Mouse (Mus musculus) liver, postnatal 0 days (tissue): ENCODE measurements at regions not wholly inside any gene's neighbourhood (a gene's known extent, or its start where the extent isn't known, plus 50 kb on each side); places are given as distances from the start of the nearest gene placed in this dataset.

Experiments
- ATAC-seq: fragments of 200-750 bp; cut with Nextera tagmentation; 2 replicates; pipeline ENCODE4 v1.8.0; 2017; ENCODE audit warnings: mild to moderate bottlenecking, moderate library complexity
- DNase-seq: peaks from one replicate; pipeline ENCODE4 v3.0.0-alpha.2; 2016
- H3K27ac ChIP-seq: fragments of 300-500 bp; sonication (generic); 2 replicates; pipeline ENCODE4 v1.5.1; 2014; ENCODE audit warnings: antibody characterized with exemption, moderate library complexity, mild to moderate bottlenecking, low read depth
- H3K27me3 ChIP-seq: fragments of 300-500 bp; sonication (generic); 2 replicates; pipeline ENCODE4 v1.6.1; 2014; ENCODE audit warnings: low read length, control low read depth, mixed read lengths; ENCODE audit not compliant: insufficient read depth
- H3K36me3 ChIP-seq: fragments of 300-500 bp; sonication (generic); replicated peaks from 2 replicates; pipeline ENCODE4 v1.6.1; 2014; ENCODE audit warnings: mild to moderate bottlenecking, control low read depth, low read length, moderate library complexity, mixed read lengths; ENCODE audit not compliant: insufficient read depth
- H3K4me1 ChIP-seq: fragments of 300-500 bp; sonication (generic); 2 replicates; pipeline ENCODE4 v1.6.1; 2014; ENCODE audit warnings: antibody characterized with exemption, mild to moderate bottlenecking, control low read depth; ENCODE audit not compliant: insufficient read depth
- H3K4me2 ChIP-seq: fragments of 300-500 bp; sonication (generic); 2 replicates; pipeline ENCODE4 v1.6.1; 2014; ENCODE audit warnings: low read depth, mild to moderate bottlenecking, low read length, moderate library complexity, mixed read lengths
- H3K4me3 ChIP-seq: fragments of 300-500 bp; sonication (generic); 2 replicates; pipeline ENCODE4 v1.5.1; 2014; ENCODE audit warnings: low read depth, low read length
- H3K9ac ChIP-seq: fragments of 300-500 bp; sonication (generic); replicated peaks from 2 replicates; pipeline ENCODE4 v1.6.1; 2014; ENCODE audit warnings: mild to moderate bottlenecking, moderate library complexity
- H3K9me3 ChIP-seq: fragments of 300-500 bp; sonication (generic); 2 replicates; pipeline ENCODE4 v1.6.1; 2016; ENCODE audit warnings: mild to moderate bottlenecking, control low read depth, low read length, mixed read lengths
- CTCF ChIP-seq: sonication (generic); IDR thresholded peaks from 2 replicates; pipeline ENCODE4 v1.5.1; 2016; ENCODE audit warnings: antibody characterized with exemption, low read depth
- EP300 ChIP-seq: IDR thresholded peaks from 2 replicates; pipeline ENCODE4 v1.6.1; 2016; ENCODE audit warnings: antibody characterized with exemption, low read depth, mild to moderate bottlenecking
- WGBS: fragments of 180-500 bp; shearing (Covaris S2); extraction: QIAGEN DNeasy Blood & Tissue Kit; methylation state at CpG from one replicate; pipeline ENCODE4 v1.1.7; 2014; ENCODE audit not compliant: insufficient replicate concordance; 5-methylcytosine and 5-hydroxymethylcytosine counted together

- H3K9ac ChIP-seq = no peak overlapping the region
- 61% methylated on average over 2 of the region's 2 CpGs for WGBS
- 0 out of 2 replicates have a peak, but pooled peaks cover 4% of the 10 kb centered on the region for H3K4me1 ChIP-seq
- H3K4me2 ChIP-seq = no peak overlapping the region
- no peak for DNase-seq
- no peak overlapping the region for H3K4me3 ChIP-seq
- ATAC-seq = no peak
- TF ChIP-seq EP300 (no peak), CTCF (no peak)
- no peak overlapping the region for H3K27ac ChIP-seq
- no peaks in the 10 kb centered on the region for H3K36me3 ChIP-seq
- no peaks in the 10 kb centered on the region for H3K27me3 ChIP-seq
- H3K9me3 ChIP-seq = no peaks in the 10 kb centered on the region
Observed at GRCm38 (mm10) chr11:28730140-28730539, 122.9 kb upstream of the Efemp1 start.

- Histone ChIP-seq H3K9ac (no peak overlapping the region), H3K27me3 (no peaks in the 10 kb centered on the region), H3K9me3 (no peaks in the 10 kb centered on the region), H3K36me3 (no peaks in the 10 kb centered on the region), H3K4me1 (no peaks in the 10 kb centered on the region), H3K27ac (no peak overlapping the region), H3K4me2 (no peak overlapping the region), H3K4me3 (no peak overlapping the region)
- no peak for DNase-seq
- TF ChIP-seq CTCF (no peak), EP300 (no peak)
- WGBS = 65% methylated on average over 3 of the region's 3 CpGs
- ATAC-seq = no peak
Observed at GRCm38 (mm10) chr11:28709511-28709910, 125.4 kb upstream of the Ccdc85a start.

- H3K4me2 ChIP-seq = no peak overlapping the region
- WGBS = 90% methylated on average over 6 of the region's 6 CpGs
- H3K4me3 ChIP-seq = no peak overlapping the region
- H3K9ac ChIP-seq = no peak overlapping the region
- no peaks in the 10 kb centered on the region for H3K9me3 ChIP-seq
- H3K27me3 ChIP-seq = no peaks in the 10 kb centered on the region
- no peak overlapping the region for H3K27ac ChIP-seq
- no peaks in the 10 kb centered on the region for H3K4me1 ChIP-seq
- no peak for DNase-seq
- TF ChIP-seq CTCF (no peak), EP300 (no peak)
- H3K36me3 ChIP-seq = no peaks in the 10 kb centered on the region
- ATAC-seq = no peak
Observed at GRCm38 (mm10) chr11:28708431-28708830, 124.3 kb upstream of the Ccdc85a start.

GRCm38 (mm10) chr11:28702384-28702783 lies 118.3 kb upstream of the Ccdc85a start:
- TF ChIP-seq CTCF (no peak), EP300 (peak; percentile 58)
- Histone ChIP-seq H3K27me3 (no peaks in the 10 kb centered on the region), H3K9me3 (no peaks in the 10 kb centered on the region), H3K4me2 (no peak overlapping the region), H3K4me3 (no peak overlapping the region), H3K27ac (no peak overlapping the region), H3K4me1 (no peaks in the 10 kb centered on the region), H3K36me3 (no peaks in the 10 kb centered on the region), H3K9ac (no peak overlapping the region)
- no peak for DNase-seq
- WGBS = 63% methylated on average over 1 of the region's 1 CpGs
- ATAC-seq = peak; percentile 56

GRCm38 (mm10) chr11:28701379-28701778 lies 117.3 kb upstream of the Ccdc85a start:
- Histone ChIP-seq H3K9ac (no peak overlapping the region), H3K4me2 (no peak overlapping the region), H3K9me3 (no peaks in the 10 kb centered on the region), H3K36me3 (no peaks in the 10 kb centered on the region), H3K27me3 (no peaks in the 10 kb centered on the region), H3K27ac (no peak overlapping the region), H3K4me3 (no peak overlapping the region), H3K4me1 (no peaks in the 10 kb centered on the region)
- TF ChIP-seq EP300 = no peak
- no peak for TF ChIP-seq CTCF
- no peak for ATAC-seq
- 73% methylated on average over 2 of the region's 2 CpGs for WGBS
- DNase-seq = no peak

GRCm38 (mm10) chr11:28699766-28700165 lies 115.6 kb upstream of the Ccdc85a start:
- Histone ChIP-seq H3K4me3 (no peak overlapping the region), H3K27ac (no peak overlapping the region), H3K9me3 (no peaks in the 10 kb centered on the region), H3K36me3 (no peaks in the 10 kb centered on the region), H3K4me2 (no peak overlapping the region), H3K4me1 (no peaks in the 10 kb centered on the region), H3K9ac (no peak overlapping the region), H3K27me3 (no peaks in the 10 kb centered on the region)
- DNase-seq (no peak), ATAC-seq (no peak)
- TF ChIP-seq EP300 = no peak
- no peak for TF ChIP-seq CTCF
